Mouse (Mus musculus) frontal cortex, postnatal 10 days (tissue): ENCODE measurements around the gene Gramd1a.

ENCODE experiments used
- DNase-seq, 2 experiments: peaks; one replicate each; pipeline ENCODE4 v3.0.0; 2022; ENCODE audit warnings: low spot score in 2 of 2, mixed read lengths in 1 of 2

Gramd1a gene

DNA sequence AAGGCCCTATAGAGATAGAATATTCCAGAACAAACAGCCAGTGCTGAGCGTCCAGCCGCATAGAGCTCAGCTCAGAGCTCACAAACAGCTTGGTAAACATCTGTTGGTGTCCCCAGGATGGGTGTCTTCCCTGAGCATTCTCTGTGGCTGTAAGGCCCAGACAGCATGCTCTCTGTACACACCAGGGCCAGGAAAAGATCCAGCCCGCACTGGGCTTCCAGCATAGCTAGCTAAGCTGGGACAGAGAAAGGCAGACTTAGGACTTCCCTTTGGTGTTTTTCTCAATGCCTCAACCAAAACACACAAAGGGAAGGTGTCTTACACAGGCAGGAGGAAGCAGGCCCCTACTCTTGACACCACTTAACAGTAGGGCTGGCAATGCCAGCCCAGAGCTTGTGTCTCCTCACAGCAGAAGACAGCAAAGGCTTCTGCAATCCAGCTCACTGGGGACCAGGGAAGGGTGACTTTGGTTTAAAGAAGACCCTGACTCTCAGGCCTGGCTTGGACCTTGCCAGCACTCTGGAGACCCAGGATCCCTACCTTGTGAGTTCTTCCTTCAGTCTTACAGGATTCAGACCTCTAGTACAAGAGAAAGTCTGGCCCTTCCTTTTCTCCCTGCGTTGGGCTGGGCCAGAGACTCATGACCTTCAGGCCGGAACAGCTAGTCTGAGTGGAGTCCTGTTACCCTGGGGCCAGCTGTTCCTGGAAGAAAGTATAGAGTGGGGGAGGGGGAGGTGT, at the start of gene Gramd1a:
Gene Gramd1a (minus strand): TSS at position 601 of the 738 bp plus-strand sequence.
- DNase-seq, result no peak

DNA sequence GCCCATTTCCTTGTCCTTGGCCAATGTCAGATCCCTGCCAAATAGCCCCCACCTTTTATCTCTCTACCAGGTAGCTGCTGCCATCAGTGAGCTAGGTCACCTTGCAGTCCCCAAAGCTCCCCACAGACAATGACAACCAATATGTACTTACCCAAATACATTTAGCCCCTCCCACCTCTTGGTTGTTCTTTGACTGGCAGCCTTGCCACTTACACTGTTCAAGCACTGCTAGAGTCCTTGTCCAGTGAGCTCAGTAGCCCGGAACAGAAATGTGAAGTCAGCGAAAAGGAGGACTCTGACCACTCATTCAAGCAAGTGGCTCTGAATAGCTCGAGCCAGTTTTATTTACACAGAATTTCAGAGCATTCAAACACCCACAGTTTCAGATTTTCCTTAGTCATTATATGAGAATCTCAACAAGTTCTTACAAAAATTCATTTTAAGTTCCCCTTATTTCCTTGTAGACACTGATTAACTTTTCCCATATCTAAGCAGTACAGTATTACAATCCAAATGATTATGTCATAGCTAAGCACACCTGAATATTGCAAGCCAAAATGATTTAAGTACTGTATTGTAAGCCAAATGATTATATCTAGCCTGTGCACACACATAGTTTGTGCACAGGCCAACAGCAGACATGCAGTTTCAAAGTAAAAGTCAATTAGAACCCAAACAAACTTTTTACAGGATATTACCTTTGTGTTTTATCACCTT, 40.1 kb upstream of the Gramd1a start:
- DNase-seq, result no peak

DNA sequence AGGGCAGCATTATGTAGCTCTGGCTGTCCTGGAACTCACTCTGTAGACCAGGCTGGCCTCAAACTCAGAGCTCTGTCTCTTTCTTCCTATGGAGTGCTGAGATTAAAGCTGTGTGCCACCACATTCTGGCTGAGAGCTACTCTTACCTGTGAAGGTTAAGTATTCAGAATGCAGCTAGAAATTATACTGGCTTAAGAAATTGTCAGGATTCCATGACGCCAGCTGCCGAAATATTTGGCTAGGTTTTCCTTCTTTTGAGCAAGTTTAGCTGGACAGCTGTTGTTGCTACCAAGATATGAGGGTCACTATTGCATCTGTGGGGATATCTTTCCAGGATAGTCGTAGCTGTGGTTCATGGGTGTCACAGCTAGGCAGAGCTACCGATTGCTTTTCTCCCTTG, 29.0 kb upstream of the Gramd1a start:
- DNase-seq, result no peak

DNA sequence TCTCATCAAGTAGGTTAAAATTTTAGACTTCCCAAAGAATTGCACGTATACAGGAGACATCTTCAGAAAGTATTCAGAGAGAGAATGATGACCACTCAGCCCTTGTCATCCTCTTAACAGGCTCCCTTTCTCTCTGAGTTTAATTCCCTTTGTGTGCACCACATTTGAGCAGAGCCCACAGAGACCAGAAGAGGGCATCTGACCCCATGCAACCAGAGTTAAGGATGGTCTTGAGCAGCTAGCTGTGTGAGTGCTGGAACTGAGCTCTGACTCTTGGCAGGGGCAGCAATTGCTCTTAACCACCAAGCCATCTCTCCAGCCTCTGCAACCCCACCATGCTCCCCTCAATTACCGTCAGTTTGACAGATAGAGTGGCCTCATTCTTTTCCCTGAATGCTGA, 27.2 kb upstream of the Gramd1a start:
- DNase-seq, result no peak

DNA sequence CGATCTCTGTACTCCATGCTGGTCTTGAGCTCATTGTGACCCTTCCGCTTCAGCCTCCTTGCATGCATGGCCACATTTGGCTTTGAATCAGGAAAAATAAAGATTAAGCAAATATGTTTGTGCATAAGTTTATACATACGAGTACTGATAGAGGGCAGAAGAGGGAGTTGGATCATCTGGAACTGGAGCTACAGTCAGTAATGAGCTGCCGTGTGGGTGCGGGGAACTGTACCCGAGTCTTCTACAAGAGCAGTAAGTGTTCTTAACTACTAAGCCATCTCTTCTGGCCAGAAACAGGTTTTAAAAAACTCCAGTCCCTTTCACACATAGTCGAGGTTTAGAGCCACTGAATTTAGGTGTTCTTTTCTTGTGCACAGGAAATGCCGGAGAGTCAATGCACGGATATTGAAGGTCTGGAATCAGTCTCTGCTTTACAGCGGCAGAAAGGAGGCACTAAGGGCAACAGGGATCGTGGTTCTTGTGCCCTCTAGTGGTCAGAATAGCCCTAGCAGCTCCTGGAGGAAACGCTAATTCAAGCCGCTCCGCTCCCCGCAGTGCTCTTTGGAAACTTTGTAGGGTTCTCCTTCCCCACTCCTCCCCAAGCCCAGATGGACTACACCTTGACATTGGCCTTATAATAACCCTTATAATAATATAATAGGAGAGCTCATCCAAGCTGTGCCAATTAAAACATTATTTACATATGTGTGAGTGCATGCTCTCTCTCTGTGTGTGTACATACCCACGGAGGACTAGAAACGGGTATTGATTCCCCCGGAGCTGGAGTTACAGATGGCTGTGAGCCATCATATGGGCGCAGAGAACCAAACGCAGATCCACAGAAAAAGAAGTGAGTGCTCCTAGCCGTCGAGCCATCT, 21.4 kb upstream of the Gramd1a start:
- DNase-seq, result peak in 1 of 2 experiments; percentile 71

DNA sequence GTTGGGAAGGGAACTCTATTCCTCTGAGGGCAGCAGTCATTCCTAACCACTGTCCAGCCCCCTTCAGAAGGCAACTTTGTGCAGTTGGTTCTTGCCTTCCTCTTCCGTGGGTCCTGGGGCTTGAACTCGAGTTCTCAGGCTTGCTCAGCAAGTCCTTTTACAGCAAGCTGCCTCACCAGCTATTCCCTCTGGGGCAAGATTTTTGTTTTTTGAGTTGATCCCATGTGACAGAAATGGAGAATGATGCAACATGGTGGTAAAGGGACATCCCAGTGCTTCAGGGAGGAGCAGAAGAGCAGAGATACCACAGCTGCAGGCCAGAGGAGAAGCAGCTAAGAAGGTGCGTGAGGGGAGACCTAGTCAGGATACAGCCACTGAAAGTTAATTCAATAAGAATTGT, 19.4 kb upstream of the Gramd1a start:
- DNase-seq, result no peak

DNA sequence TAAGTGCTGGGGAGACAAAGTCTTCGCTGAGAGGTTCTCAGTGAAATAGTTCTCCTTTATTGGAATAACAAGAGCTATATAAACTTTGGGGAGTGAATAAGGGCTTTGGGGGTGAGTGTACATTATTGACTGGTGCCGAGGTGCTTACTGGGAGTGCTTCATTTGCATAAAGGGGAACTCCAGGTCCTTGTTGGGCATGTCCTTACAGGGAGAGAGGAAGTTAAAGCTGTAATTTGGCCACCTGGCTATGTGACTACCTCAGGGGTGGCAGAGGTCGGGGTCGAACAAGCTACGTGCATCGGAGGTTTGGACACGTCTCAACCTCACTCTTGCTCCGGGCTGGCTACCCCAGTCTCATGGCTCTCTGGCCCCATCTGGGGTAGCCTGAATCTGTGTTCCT, 18.8 kb upstream of the Gramd1a start:
- no peak for DNase-seq

DNA sequence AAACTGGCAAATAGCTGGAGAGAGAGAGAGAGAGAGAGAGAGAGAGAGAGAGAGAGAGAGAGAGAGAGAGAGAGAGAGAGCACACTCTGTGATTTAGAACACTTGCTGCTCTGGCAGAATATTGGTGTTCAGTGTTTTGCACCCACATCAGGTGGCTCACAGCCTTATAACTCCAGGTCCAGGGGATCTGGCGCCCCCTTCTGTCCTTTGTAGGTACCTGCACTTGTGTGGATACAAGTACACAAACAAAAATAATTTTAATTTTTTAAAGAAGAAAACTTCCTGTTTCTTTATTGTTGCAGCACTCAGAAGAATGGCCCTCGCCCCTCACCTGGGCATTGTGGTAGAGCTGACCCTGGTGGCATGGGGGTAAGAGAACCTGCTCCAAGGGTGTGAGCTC, 16.5 kb upstream of the Gramd1a start:
- no peak for DNase-seq

DNA sequence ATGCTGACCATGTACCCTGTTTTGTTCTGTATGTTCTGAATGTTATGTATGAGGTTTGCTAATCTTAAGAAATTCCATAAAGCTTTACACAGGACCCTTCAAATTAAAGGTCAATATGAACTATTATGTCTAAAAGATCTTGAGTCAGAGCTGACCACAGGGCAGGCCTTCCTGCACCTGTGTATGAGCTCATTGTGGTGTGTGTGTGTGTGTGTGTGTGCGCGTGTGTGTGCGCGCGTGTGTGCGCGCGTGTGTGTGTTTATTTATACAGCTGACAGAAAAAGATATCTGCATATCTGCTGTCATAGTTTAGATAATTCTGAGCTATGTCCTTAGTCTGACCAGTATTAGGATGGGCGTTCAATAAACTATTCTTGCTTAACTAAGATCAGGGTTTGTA, 14.8 kb upstream of the Gramd1a start:
- DNase-seq, result no peak

DNA sequence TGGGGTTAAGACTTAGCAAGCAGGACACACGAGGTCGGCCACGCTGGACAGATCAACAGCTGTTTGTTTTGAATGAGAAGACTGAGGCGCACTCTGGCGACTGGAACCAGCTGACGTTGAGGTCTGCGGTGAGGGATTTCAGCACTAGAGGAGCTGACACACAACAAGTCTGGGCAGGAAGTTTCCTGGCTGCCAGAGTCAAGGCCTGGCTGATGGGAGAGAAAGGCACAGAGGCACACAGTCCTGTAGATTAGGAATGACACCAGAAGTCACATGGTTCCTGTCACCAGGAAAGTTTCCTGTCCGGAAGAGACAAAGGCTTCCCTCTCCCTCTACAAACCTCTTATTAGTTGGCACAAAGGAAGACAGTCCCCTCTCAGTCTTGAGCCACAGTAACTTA, 12.7 kb upstream of the Gramd1a start:
- no peak for DNase-seq

DNA sequence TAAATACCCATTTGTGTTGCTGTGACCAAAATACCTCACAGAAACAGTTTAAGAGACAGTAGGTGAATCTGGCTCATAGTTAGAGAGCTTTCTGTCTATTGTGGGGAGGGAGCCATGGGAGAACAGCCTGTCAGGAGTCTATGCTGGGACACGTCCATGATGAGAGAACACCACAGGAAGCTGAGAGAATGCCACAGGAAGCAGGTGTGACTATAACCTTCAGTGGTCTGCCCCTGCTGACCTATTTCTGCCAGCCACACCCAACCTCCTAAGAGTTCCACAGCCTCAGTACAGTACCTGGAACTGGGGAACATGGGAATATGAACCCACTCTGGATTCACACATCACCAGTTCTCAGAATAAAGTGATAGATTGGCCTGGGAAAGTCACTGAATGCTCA, 9.1 kb upstream of the Gramd1a start:
- DNase-seq, result no peak

DNA sequence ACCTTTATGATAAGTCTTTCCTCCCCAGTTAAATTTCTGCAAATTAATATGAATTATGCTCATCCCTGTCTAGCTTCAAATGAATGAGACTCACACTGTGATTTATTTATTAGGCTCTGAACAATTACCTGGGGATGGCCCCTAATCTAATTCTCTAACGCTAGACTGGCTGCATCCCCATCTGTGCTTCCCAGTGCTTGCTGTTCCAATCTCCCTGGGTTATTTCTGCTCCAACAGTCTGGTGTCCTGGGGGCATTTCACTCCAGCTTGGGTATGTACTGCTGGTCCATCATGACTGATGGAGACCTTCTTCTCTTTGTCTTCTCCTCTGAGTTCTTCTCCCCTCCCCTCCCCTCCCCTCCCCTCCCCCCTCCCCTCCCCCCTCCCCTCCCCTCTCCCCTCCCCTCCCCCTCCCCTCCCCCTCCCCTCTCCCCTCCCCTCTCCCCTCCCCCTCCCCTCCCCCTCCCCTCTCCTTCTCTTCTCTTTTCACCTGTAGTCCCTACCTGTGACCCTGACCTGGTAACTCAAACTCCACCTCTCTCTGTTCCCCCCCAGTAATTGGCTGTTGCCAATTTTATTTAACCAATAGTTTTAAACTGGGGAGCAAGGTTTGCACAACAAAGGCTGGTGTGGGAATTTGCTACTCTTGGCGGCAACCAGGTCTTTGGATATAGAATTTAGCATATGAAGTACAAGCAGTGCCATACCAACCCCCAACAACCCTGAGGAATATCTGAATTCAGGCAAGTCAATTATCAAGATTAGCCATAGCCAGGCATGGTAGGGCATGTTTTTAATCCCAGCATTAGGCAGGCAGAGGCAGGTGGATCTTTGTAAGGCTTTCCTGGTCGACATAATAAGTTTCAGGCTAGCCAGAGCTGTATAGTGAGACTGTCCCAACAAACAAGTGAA, 8.2 kb upstream of the Gramd1a start:
- DNase-seq, result no peak

DNA sequence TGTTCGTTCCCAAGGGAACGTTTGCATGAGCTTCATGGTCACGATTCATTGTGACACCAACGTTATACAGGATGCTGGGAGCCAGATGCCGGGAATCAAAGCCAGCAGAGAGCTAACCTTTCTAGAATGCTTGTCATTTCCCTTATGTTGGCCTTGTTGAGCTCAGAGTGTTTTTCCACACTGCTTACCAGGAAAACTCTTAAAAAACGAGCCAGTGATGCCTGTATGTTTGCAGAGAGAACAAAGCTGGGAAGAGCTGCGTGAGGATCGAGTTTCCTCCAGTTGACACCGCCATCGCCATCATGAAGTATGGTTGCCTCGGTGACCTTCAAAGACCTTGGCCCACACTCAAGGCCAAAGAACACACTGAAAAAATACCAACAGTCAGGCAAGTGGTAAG, 6.6 kb upstream of the Gramd1a start:
- no peak for DNase-seq

DNA sequence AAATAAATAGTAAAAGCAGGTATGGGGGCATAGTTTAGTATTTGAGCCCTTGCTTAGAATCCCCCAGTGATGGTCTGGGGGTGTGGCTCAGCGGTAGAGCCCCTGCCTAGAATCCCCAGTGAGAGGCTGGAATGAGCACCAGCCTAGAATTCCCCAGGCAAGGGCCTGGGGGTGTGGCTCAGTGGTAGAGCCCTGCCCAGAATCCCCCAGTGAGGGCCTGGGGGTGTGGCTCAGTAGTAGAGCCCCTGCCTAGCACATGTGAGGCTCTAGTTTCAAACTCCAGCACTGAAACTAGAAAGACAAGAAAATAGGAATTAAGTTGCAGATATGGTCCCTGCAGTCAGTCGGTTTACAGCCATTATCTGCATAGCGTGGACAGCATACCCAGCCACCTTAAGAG, 6.1 kb upstream of the Gramd1a start:
- no peak for DNase-seq

DNA sequence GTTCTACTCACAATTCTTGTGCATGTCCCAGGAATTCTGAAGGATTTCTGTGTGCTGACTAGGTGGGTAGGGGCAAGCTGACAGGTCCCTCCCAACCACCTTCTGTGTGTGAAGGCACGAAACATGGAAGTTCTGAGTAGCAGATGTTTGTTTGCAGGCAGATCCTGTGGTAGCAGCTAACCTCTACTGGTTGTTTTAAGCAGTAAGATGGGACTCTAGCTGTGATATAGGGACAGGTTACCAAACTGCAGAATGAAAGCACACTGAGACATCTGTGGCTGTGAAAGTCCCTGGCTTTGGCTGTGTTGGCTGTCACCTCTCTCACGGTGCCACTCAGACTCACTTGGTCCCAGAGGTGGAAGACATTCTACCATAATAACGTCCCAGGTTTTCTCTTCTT, 5.5 kb upstream of the Gramd1a start:
- DNase-seq, result no peak

DNA sequence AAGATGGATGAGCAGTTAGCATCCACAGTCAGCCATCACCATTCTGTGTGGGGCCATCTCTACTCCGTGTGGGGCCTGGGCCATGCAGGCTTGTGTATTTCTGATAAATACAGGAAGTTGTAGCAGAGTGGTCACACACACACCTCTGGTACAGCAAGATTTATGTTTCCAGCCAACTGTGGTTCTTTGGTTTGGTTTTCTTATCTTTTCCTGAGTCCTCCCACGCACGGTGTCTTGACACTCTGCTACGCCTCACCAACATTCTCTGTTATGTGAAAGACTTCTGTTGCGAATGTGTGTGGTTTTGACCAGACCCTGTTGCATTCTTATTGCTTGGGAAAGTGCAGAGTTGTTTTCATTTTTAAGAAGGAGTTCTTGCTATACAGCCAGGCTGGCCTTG, 5.1 kb upstream of the Gramd1a start:
- DNase-seq, result no peak

DNA sequence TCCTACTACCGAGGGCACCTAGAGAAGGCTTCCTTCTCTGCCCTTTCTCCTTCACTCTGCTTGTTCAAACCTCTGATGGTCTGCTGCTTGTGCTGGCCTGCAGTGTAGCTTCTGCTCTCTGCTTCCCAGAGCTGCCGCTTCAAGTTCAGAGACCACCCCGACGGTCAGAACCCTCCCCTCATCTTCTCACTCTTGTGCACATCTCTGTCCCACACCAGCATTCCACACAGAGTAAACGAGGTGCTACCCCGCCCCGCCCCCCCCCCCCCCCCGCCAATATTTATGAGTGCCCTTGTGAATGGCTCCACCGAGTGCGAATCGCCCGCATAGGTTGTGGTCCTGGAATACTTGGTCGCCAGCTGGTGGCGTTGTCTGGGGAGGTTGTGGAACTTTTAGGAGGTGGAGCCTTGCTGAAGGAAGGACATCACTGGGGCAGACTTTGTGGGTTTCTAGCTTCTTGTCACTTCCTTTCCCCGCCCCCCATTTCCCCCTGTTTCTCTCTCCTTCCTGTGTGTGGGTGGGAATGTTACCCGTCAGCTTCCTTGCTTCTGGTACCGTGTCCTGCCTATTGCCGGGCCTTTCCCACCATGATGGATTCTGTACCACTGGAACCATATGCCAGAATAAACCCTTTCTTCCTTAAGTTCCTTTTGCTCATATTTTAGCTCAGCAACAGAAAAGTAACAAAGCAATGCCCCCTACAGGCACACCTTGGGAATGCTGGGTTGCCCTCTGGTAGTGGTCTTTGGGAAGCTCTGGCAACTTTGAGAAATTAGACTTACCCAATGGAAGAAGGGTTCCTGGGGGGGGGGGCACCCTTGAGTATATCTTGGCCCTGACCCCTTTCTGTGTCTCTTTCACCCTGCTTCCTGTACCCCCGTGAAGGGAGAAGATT, 585 bp upstream of the Gramd1a start:
- no peak for DNase-seq

DNA sequence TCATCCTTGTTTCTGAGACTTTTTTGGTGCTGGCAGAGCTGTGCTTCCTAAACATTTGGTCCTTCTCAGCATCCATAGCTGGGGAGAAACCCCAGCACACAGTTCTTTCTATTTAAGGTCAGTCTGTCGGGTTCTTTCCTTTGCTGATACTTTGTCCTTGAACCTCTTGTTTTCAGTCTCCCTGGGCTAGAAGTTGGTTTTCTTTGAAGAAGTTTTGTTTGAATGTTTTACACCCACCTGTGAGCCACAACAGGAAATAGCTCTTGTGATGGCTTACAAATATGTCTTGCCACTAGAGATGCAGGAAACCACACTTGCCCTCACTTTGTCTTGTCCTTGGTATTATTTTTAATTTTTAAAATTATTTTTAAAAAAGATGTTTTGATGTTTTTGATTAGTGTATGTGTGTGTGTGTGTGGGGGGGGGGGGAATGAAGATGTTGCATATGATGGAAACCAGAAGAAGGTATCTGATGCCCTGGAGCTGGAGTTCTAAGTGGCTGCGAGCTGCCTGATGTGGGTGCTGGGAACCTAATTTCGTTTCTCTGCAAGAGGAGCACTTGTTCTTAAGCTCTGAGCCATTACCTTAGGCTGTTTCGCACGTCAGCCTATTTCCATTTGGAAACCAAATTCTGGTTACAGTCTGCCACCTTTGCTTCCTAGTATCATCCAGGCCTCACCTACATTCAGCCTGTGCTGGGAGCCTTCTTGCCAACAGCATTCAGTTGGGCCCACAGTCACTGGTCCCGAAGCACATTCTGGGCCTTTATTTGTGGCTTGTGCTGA, 2.0 kb downstream of the Gramd1a start:
- no peak for DNase-seq
